Mouse (Mus musculus) lung, adult 2 months (tissue): ENCODE measurements at regions not wholly inside any gene's neighbourhood (a gene's known extent, or its start where the extent isn't known, plus 50 kb on each side); places are given as distances from the start of the nearest gene placed in this dataset.
A peak's percentile ranks its signal among the peaks of the same experiment; 100 is the strongest.

ENCODE experiments used
- CTCF ChIP-seq: fragments of 200-500 bp; IDR thresholded peaks from 2 replicates; pipeline ENCODE4 v1.5.1; 2011; ENCODE audit warnings: mild to moderate bottlenecking, low read length, control low read depth; ENCODE audit not compliant: insufficient read depth
- POLR2A ChIP-seq: fragments of 200-500 bp; IDR thresholded peaks from 2 replicates; pipeline ENCODE4 v1.6.1; 2011; ENCODE audit warnings: low read depth, mild to moderate bottlenecking, control low read depth, low read length, borderline replicate concordance; ENCODE audit errors: extremely low read depth

- TF ChIP-seq CTCF (peak; percentile 46; the same call in 1 of the 2 replicates), POLR2A (no peak)
These were observed 57.5 kb upstream of the Gprin3 start for GRCm38 (mm10) chr6:59483587-59483986.
